Mouse (Mus musculus) lung, embryonic 15.5 days (tissue): ENCODE measurements around the gene Cavin1. TPM values are rescaled to one million over a fixed set of nuclear protein-coding genes. Genes with fewer than 3 reads are reported as not detected.

Experiments
- ATAC-seq: fragments of 200-750 bp; cut with Nextera tagmentation; 2 replicates; pipeline ENCODE4 v1.8.0; 2017; ENCODE audit warnings: moderate number of reproducible peaks, borderline replicate concordance; ENCODE audit not compliant: low FRiP score, low TSS enrichment; ENCODE audit errors: extremely low read depth
- H3K27ac ChIP-seq: fragments of 300-500 bp; sonication (generic); 2 replicates; pipeline ENCODE4 v1.5.1; 2015; ENCODE audit warnings: moderate library complexity, mild to moderate bottlenecking, inconsistent platforms
- H3K27me3 ChIP-seq: fragments of 300-500 bp; sonication (generic); 2 replicates; pipeline ENCODE4 v1.6.1; 2015; ENCODE audit warnings: inconsistent platforms
- H3K36me3 ChIP-seq: fragments of 300-500 bp; sonication (generic); 2 replicates; pipeline ENCODE4 v1.6.1; 2015; ENCODE audit warnings: inconsistent platforms
- H3K4me1 ChIP-seq: fragments of 300-500 bp; sonication (generic); 2 replicates; pipeline ENCODE4 v1.6.1; 2015; ENCODE audit warnings: inconsistent platforms
- H3K4me2 ChIP-seq: fragments of 300-500 bp; sonication (generic); 2 replicates; pipeline ENCODE4 v1.6.1; 2015; ENCODE audit warnings: inconsistent platforms, mild to moderate bottlenecking, moderate library complexity
- H3K4me3 ChIP-seq: fragments of 300-500 bp; sonication (generic); 2 replicates; pipeline ENCODE4 v1.5.1; 2015; ENCODE audit warnings: mild to moderate bottlenecking, inconsistent platforms
- H3K9ac ChIP-seq: fragments of 300-500 bp; sonication (generic); 2 replicates; pipeline ENCODE4 v1.6.1; 2015; ENCODE audit warnings: inconsistent platforms
- H3K9me3 ChIP-seq: fragments of 300-500 bp; sonication (generic); 2 replicates; pipeline ENCODE4 v1.6.1; 2016; ENCODE audit warnings: inconsistent platforms
- WGBS: fragments of 180-500 bp; shearing (Covaris S2); methylation state at CpG from one replicate; pipeline ENCODE4 v1.1.7; 2015; 5-methylcytosine and 5-hydroxymethylcytosine counted together
- polyA plus RNA-seq: library from polyadenylated mRNA; unstranded; fragments of >200 nt; fragmentation: Nextera tagmentation; extraction: Ambion mirVana; gene quantifications from 2 replicates; pipeline ENCODE4 v1.2.1, GENCODE M21; 2015

Cavin1 gene
- polyA plus RNA-seq, 1 experiment from 2014 or later = 425 TPM

GRCm38 (mm10) chr11:100979887-100980286, 9.2 kb upstream of the Cavin1 start:
- Histone ChIP-seq H3K36me3 (no peaks in the 10 kb centered on the region), H3K4me3 (no peak overlapping the region), H3K4me2 (no peak overlapping the region), H3K9me3 (no peaks in the 10 kb centered on the region), H3K27ac (peak overlapping the region; percentile 74), H3K27me3 (no peaks in the 10 kb centered on the region; the same call in 1 of the 2 replicates), H3K9ac (no peak overlapping the region), H3K4me1 (peaks cover 21% of the 10 kb centered on the region)
- ATAC-seq = peak; percentile 67
- WGBS = 33% methylated on average over 8 of the region's 8 CpGs

DNA sequence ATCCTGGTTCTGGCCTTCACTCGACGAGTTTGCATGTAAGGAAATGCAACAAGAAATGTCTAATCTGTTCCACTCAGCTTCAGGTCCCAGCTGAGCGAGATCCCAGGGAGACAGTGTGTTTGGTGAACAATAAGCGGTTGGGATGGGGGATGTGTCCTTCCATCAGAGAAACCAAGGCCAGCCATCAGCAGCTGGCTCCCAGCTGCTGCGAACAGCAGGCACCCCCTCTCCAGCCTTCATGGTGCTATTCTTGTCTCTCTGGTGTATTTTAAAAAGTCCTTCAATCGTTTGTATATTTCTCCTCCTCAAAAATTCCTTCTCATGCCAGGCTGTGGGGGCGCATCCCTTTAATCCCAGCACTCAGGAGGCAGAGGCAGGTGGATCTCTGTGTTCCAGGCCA, 4.6 kb upstream of the Cavin1 start:
- Histone ChIP-seq H3K4me3 (no peak overlapping the region), H3K4me1 (peaks cover 16% of the 10 kb centered on the region), H3K27ac (no peak overlapping the region), H3K36me3 (no peaks in the 10 kb centered on the region), H3K4me2 (no peak overlapping the region), H3K9ac (no peak overlapping the region), H3K9me3 (no peaks in the 10 kb centered on the region), H3K27me3 (0 out of 2 replicates have a peak, but pooled peaks cover 5% of the 10 kb centered on the region)
- 54% methylated on average over 7 of the region's 7 CpGs for WGBS
- no peak for ATAC-seq

DNA sequence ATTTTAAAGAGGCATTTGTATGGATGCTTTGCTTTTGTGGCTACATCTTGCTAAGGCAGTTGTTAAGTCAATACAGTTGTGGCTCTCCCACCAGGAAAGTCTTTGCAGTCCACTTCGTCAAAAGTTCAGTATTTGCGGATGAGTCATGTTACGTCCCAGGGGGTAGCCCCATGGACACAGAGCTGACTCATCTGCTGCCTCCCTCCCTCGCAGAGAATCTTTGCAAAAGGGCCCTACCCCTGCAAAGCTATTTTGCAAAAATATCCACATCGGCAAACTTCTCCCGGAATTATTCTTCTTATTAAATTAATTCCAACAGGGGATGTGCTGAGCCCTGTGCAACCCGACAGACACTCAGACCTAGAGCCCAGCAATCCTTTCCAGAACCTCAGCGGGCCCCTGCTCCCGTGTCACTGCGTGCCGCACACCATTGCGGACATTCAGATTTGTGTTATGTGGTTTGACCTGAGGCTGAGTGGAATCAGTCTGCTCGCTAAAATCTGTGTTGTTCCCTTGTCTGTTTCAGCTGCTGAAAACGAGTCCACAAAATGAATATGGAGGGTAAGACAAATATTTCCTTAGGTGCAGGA, 3.8 kb upstream of the Cavin1 start:
- H3K4me1 ChIP-seq = peaks cover 13% of the 10 kb centered on the region
- no peaks in the 10 kb centered on the region for H3K36me3 ChIP-seq
- H3K4me3 ChIP-seq = no peak overlapping the region
- H3K9ac ChIP-seq = no peak overlapping the region
- H3K27me3 ChIP-seq = 0 out of 2 replicates have a peak, but pooled peaks cover 5% of the 10 kb centered on the region
- H3K9me3 ChIP-seq = no peaks in the 10 kb centered on the region
- 54% methylated on average over 14 of the region's 14 CpGs for WGBS
- ATAC-seq = no peak
- no peak overlapping the region for H3K27ac ChIP-seq
- H3K4me2 ChIP-seq = no peak overlapping the region

- H3K4me1 ChIP-seq = peaks cover 16% of the 10 kb centered on the region
- 0 out of 2 replicates have a peak, but pooled peaks cover 5% of the 10 kb centered on the region for H3K27me3 ChIP-seq
- 84% methylated on average over 7 of the region's 7 CpGs for WGBS
- no peak overlapping the region for H3K27ac ChIP-seq
- no peaks in the 10 kb centered on the region for H3K36me3 ChIP-seq
- ATAC-seq = no peak
- H3K4me2 ChIP-seq = no peak overlapping the region
- H3K9me3 ChIP-seq = no peaks in the 10 kb centered on the region
- H3K9ac ChIP-seq = no peak overlapping the region
- no peak overlapping the region for H3K4me3 ChIP-seq
Measured at GRCm38 (mm10) chr11:100973245-100973644, 2.6 kb upstream of the Cavin1 start.

DNA sequence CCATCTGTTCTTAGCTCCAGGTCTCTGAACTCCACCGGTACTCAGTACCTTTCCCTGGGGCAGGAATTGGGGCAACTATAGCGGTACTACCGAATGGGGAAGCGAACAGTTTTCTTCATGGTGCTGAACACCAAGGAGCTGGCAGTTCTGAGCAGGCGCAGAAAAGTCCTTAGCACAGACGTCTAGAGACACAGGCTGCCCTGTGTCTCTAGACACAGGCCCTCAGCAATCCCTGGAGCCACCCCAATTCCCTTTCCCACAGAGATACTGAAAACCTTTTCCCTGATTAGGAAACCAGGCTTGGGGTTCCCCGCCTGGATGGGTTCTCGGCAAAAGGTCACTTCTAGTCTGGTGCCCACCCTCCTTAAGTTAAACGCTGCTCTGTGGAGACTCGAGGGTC, 768 bp upstream of the Cavin1 start:
- no peak for ATAC-seq
- Histone ChIP-seq H3K4me1 (peaks cover 29% of the 10 kb centered on the region), H3K27me3 (0 out of 2 replicates have a peak, but pooled peaks cover 5% of the 10 kb centered on the region), H3K27ac (peak overlapping the region; percentile 95), H3K9me3 (no peaks in the 10 kb centered on the region), H3K4me3 (no peak overlapping the region), H3K4me2 (peak overlapping the region; percentile 87; the same call in 1 of the 2 replicates), H3K9ac (no peak overlapping the region), H3K36me3 (peaks cover 4% of the 10 kb centered on the region; the same call in 1 of the 2 replicates)
- WGBS = 66% methylated on average over 10 of the region's 10 CpGs

GRCm38 (mm10) chr11:100969744-100970556, 737 bp downstream of the Cavin1 start:
- peak overlapping the region; percentile 95 for H3K27ac ChIP-seq
- peak overlapping the region; percentile 65 for H3K4me3 ChIP-seq
- H3K4me2 ChIP-seq = peak overlapping the region; percentile 87
- no peaks in the 10 kb centered on the region for H3K9me3 ChIP-seq
- peak overlapping the region; percentile 84 for H3K9ac ChIP-seq
- 1% methylated on average over 64 of the region's 65 CpGs for WGBS
- 0 out of 2 replicates have a peak, but pooled peaks cover 5% of the 10 kb centered on the region for H3K27me3 ChIP-seq
- peaks cover 44% of the 10 kb centered on the region for H3K4me1 ChIP-seq
- peak; percentile 81 for ATAC-seq
- peaks cover 9% of the 10 kb centered on the region; the same call in 1 of the 2 replicates for H3K36me3 ChIP-seq

- ATAC-seq = no peak
- 5% methylated on average over 35 of the region's 35 CpGs for WGBS
- Histone ChIP-seq H3K27me3 (0 out of 2 replicates have a peak, but pooled peaks cover 5% of the 10 kb centered on the region), H3K36me3 (peaks cover 9% of the 10 kb centered on the region; the same call in 1 of the 2 replicates), H3K4me3 (peak overlapping the region; percentile 65), H3K4me1 (peaks cover 50% of the 10 kb centered on the region), H3K4me2 (peak overlapping the region; percentile 87), H3K9ac (peak overlapping the region; percentile 84), H3K27ac (peak overlapping the region; percentile 95), H3K9me3 (no peaks in the 10 kb centered on the region)
Measured at GRCm38 (mm10) chr11:100969189-100969743, 1.4 kb downstream of the Cavin1 start.

DNA sequence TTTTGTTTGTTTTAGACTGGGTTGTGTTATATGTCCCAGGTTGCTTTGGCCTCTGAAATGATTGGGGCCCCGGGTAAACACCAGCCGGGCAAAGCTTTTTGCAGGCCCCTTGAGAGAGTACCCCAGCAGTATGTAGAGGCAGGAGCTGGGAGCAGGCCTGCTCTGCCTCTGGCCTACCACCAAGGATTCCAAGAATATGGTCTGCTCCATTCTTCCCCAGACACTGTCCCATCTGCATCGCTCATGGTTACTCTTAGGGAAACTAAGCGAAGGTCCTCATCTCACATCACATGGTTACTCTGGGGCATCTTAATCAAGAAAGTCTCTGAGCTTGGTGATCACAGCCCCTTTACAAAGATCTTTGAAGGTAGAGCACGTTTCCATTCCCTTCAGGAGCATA, 2.2 kb downstream of the Cavin1 start:
- Histone ChIP-seq H3K27ac (peak overlapping the region; percentile 95), H3K9me3 (no peaks in the 10 kb centered on the region), H3K4me3 (peak overlapping the region; percentile 65), H3K27me3 (0 out of 2 replicates have a peak, but pooled peaks cover 5% of the 10 kb centered on the region), H3K9ac (peak overlapping the region; percentile 84), H3K36me3 (peaks cover 9% of the 10 kb centered on the region; the same call in 1 of the 2 replicates), H3K4me2 (peak overlapping the region; percentile 87), H3K4me1 (peaks cover 58% of the 10 kb centered on the region)
- 63% methylated on average over 5 of the region's 5 CpGs for WGBS
- ATAC-seq = no peak

GRCm38 (mm10) chr11:100967881-100968420, 2.7 kb downstream of the Cavin1 start:
- no peak for ATAC-seq
- peak overlapping the region; percentile 95 for H3K27ac ChIP-seq
- peak overlapping the region; percentile 87 for H3K4me2 ChIP-seq
- 0 out of 2 replicates have a peak, but pooled peaks cover 4% of the 10 kb centered on the region for H3K27me3 ChIP-seq
- 81% methylated on average over 5 of the region's 5 CpGs for WGBS
- H3K4me1 ChIP-seq = peaks cover 63% of the 10 kb centered on the region
- H3K4me3 ChIP-seq = peak overlapping the region; percentile 65
- H3K9ac ChIP-seq = peak overlapping the region; percentile 84
- H3K36me3 ChIP-seq = peaks cover 9% of the 10 kb centered on the region; the same call in 1 of the 2 replicates
- H3K9me3 ChIP-seq = no peaks in the 10 kb centered on the region

DNA sequence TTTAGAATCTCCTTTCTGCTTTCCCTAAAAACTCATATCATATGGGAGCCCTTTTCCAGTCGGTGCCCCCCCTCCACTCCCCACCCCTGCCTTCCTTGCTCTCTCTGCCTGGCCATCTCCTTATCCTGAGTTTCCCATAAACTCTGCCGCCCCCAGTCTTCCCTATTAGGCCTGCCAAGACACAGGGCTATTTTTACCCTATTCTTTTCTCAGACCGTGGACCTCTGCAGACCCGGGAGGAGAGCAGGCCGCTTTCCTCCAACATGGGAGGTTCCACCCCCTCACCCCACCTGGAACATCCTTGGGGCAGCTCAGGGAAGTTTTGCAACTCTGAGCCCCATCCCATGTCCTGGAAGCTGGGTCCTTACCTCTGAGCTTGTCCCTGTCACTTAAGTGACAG, 3.3 kb downstream of the Cavin1 start:
- Histone ChIP-seq H3K4me1 (peaks cover 68% of the 10 kb centered on the region), H3K9ac (peak overlapping the region; percentile 84; the same call in 1 of the 2 replicates), H3K9me3 (no peaks in the 10 kb centered on the region), H3K4me3 (peak overlapping the region; percentile 65), H3K36me3 (peaks cover 9% of the 10 kb centered on the region; the same call in 1 of the 2 replicates), H3K27ac (peak overlapping the region; percentile 95; the same call in 1 of the 2 replicates), H3K27me3 (no peaks in the 10 kb centered on the region), H3K4me2 (peak overlapping the region; percentile 87)
- ATAC-seq = no peak
- 44% methylated on average over 5 of the region's 5 CpGs for WGBS

- peaks cover 9% of the 10 kb centered on the region; the same call in 1 of the 2 replicates for H3K36me3 ChIP-seq
- no peaks in the 10 kb centered on the region for H3K9me3 ChIP-seq
- H3K4me3 ChIP-seq = no peak overlapping the region
- H3K4me2 ChIP-seq = peak overlapping the region; percentile 87
- H3K9ac ChIP-seq = no peak overlapping the region
- peak overlapping the region; percentile 46; the same call in 1 of the 2 replicates for H3K27ac ChIP-seq
- H3K27me3 ChIP-seq = no peaks in the 10 kb centered on the region
- ATAC-seq = no peak
- 60% methylated on average over 6 of the region's 6 CpGs for WGBS
- peaks cover 66% of the 10 kb centered on the region for H3K4me1 ChIP-seq
Measured at GRCm38 (mm10) chr11:100965760-100966159, 4.9 kb downstream of the Cavin1 start.
